Mouse (Mus musculus) heart, embryonic 16.5 days (tissue): ENCODE measurements around the gene Maml3. TPM values are rescaled to one million over a fixed set of nuclear protein-coding genes. Genes with fewer than 3 reads are reported as not detected.

Source experiments
- polyA plus RNA-seq: library from polyadenylated mRNA; unstranded; fragments of >200 nt; fragmentation: Nextera tagmentation; extraction: Ambion mirVana; gene quantifications from 2 replicates; pipeline ENCODE4 v1.2.1, GENCODE M21; 2015

Maml3 gene
- polyA plus RNA-seq, 1 experiment from 2014 or later = 2.6 TPM

Other genes starting within 250 kb of the Maml3 start
- 4.9 and 5.1 TPM in 2 replicates for gene Foxo1, start 163.3 kb upstream of the Maml3 start, polyA plus RNA-seq